Mouse (Mus musculus) cerebellum, adult (tissue): ENCODE data around the gene Gm20388.

Experiments
- ATAC-seq: cut with Nextera tagmentation; 2 replicates; pipeline ENCODE4 v1.9.2; 2017; ENCODE audit warnings: mild to moderate bottlenecking, moderate library complexity, mixed read lengths; ENCODE audit not compliant: insufficient number of reproducible peaks, low FRiP score, low TSS enrichment

Gm20388 gene

DNA sequence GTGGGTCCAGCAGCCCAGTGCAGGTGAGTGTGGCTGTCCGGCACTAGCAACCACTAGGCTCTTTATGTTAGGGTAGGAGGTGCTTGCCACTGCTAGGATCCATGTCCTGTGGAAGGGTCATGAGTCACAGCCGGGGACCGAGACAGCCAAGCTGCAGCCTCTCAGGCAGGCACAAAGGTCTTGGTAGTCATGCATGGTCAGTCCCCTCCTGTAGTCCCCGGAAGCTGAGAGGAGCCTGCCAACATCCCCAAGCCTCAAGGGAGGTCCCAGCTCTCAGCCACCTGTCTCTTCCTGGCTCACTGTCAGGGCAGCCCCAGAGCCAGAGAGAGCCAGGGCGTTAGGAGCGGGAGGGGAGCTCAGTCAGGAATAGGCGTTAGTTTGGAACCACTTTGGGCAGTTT is 836.6 kb downstream of the Gm20388 start:
- no peak for ATAC-seq

DNA sequence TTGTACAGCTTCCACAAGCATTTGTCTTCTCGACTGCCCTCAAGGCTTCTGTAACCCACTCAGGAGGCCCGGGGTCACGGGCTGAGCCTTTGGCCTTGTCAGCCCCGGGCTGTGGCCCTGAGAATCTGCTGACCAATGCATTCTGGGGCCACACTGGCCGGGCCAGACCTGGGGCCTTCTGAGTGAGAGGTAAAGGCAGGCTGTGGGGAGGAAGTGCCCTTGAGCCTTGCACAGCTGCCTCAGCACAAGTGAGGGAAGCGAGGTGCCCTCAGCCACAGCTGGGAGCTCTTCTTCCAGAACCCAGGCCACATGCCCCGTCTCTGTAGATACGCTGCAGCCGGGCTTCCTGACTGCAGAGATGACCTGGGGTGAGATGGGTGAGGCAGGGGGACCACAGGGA is 840.0 kb downstream of the Gm20388 start:
- no peak for ATAC-seq

DNA sequence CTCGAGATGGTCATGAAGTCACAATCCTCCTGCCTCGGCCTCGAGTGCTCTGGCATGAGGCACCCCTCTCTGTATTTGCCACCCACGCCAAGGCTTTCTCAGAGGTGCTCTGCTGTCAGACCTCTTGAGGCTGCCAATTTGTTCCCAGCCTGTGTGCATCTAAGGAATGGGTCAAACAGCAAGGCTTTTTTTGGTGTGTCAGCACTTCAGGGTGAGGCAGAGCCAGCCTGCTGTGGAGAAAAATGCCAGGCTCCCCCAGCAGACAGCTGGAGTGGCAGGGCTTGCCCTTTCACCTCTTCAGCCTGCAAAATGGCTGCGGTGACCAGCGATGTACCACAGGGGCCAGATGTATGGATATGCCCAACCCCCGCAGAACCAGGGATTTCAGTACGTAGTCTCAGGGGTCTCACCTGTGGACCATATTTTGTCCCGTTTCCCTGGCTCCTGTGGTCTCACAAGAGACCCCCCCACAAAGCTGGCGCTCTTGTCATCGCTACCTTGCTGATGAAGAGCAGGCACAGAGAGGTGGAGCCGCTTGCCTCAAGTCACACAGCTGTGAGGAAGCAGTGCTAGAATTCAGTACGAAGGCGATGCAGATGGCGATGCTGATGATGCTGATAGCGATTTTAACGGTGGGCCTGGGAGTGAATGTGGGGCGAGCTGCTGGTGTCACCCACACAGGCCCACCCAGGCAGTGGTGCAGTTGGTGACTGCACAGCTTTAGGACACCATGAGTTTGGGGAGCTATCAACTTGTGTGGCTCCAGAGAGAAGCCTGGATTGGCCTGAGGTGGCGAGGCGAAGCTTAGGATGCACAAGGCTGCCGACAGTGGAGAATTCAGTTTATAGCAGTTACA is 840.8 kb downstream of the Gm20388 start:
- no peak for ATAC-seq

DNA sequence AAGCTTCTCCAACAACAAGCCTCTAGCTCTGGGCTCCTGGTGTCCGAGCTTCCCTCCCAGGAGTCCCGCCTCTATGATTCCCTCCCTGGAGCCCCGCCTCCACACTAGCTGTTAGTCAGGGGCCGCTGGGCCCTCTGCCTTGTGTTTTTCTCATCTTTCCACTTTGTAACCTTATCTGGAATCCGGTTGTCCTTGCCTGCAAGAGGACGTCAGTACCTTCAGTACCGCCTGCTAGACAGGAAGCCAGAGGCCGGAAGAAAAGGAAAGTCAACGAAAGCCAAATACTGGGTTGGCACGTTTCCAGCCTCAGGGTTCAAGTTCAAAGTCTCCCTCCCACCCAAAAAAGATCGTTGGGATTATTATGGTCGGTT is 841.4 kb downstream of the Gm20388 start:
- ATAC-seq: no peak

DNA sequence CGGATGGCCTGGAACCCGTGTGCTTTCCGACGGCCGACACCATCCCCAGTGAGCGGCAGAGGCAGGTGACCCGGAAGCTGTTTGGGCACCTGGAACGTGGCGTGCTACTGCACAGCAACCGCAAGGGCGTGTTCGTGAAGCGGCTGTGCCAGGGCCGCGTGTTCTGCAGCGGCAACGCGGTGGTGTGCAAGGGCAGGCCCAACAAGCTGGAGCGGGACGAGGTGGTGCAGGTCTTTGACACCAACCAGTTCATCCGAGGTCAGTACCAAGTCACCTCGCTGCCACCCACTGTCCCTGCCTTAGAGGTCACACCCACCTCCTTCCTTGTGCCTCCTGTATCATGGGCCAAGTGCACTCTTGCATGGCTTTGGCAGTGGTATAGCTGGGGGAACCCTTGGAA is 842.8 kb downstream of the Gm20388 start:
- ATAC-seq: no peak

DNA sequence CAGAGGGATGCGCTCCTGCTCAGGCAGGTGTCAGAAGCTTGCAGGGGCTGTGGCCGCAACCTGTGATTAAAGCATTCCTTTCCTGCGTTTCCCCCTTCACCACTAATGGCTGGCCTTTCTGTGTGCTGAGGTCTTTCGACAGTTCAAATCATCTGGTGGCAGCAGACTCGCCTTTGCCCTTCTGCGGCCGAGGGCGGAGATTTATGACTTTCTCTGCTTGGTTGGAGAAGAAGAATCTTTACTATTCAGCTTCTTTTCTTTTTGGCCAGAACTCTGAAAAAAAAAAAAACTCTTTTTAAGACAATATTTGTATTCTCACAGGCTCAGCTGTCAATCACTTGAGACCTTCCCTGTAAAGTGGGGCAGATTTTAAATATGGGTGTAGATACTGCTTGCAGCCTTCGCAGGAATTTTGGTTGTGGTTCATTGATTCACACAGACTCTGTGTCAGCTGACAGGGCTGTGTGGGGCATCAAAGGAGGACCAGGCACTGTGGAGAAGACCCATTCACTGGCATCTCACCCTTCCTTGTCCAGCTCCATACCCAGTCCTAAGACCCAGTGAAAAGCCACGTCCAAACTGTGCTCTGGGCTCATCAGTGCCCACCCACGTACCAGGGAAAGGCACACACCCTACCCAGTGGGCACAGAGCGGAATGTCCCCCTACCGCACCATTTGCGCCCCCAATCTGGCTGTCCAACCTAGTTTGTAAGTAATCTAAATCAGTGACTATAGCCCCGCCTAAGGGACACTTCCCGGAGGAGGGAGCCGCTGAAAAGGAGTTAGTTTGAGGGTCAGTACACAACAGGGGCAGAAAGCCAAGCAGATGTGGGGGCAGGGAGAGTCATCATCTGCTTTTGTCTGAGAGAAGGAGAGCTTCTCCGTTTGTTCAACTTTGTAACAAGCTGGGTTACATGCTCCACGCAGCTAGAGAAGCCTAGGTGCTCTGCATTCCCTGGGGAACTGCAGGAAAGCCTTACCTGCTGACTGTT is 845.0 kb downstream of the Gm20388 start:
- ATAC-seq: no peak

DNA sequence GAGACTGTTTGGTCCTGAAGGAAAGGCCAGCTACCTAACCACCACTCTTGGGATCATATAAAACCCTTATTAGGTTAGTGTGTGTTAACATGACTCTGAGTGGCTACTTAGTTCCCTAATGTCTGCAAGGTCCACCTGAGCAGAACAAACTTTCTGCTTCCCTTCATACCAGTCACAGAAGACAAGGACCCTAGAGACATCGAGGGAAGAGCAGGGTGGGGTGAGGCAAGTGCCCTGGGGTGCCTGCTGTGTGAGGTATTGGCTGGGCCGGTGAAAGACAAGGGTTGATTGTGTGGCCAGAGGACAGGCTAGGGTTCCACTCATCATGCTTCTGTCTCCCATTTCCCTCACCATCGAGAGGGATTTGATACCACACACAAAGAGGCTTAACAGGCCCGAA is 847.4 kb downstream of the Gm20388 start:
- no peak for ATAC-seq

DNA sequence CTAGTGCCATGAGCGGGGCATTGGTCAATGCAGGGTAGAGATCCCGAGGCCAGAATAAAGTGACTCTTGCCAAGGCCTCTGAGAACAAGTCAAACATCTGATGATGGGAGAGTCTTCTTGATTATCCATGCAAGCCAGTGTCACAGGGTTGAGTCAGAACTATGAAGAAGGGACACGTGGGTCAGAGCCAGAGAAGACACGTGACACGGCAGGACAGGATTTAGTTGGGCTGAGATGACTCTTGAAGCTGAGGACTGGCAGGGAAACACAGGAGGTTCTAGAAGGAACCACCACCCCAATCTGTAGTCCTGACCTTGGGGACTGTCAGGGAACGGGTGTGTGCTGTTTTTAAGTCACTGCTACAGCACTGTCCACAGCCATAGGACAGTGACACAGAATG is 849.2 kb downstream of the Gm20388 start:
- ATAC-seq: no peak

DNA sequence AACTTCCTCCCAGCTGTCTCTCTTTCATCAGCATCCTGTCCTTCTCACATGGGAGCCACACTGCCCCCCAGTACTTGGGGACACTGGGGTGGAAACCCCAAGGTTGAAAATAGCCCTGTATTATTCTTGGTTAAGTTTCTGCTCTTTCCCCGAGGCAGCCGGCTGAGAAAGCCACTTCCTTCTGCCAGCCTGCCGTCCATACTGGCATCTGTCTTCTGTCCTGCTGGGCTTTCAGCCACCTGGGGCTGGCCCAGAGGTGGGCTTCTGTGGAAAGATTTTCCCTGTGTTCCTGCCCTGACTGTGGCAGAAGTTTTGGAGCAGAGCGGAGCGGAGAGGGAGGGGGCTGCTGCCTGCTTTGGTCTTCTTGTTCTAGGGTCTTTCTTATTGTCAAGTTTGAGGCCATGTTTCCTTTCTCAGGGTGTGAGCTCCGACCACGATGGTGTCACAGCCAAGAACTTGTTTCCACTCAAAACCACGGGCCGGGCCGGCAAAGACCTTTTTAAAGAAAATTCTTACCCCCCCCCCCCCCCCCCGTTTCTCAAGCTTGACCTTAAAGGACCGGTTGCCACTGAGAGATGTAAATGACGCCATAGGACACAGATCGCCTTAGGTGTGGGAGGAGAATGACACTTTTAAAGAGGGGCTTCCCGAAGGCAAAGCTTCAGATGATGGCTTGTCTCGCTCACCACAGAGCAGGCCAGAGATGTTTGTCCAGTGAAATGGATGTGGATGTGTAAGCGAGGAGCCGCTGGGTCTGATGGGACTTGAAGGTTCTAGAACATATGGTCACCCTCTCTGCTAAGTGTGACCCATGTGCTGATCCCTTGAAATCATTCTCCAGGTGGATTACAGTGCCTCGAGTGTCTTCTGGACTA is 849.9 kb downstream of the Gm20388 start:
- no peak for ATAC-seq

DNA sequence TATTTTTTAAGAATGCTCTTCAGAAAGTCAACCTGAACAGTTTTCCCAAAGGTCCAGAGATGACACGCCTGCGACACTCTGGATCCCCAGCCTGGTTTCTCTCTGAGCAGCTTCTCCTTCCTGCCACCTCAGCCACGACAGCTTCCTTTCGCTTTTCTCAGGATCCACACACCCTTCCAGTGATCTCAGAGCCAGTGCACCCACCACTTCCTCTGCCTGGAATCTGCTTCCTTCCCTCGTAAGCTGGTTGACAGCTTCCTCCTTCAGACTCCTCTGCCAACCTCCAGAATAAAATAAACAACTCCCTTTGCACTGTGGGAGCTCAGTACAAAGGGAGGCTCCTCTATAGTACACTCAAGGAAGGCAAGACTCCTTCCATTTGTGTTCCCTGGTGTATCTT is 852.6 kb downstream of the Gm20388 start:
- no peak for ATAC-seq

DNA sequence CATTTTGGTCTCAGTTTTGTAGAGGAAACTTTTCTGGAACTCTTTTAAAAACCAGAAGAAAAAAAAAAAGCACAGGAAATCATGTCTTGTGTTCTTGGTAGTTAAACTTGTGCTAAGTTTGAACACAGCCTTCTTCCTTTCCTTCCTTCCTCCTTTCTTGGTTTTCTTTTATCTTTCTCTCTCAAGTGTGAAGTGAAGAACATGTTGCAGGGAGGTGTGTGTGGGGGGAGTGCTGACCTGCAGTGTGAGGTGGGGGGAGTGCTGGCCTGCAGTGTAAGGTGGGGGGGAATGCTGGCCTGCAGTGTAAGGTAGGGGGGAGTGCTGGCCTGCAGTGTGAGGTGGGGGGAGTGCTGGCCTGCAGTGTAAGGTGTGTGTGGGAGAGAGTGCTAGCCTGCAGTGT is 854.0 kb downstream of the Gm20388 start:
- ATAC-seq: no peak

DNA sequence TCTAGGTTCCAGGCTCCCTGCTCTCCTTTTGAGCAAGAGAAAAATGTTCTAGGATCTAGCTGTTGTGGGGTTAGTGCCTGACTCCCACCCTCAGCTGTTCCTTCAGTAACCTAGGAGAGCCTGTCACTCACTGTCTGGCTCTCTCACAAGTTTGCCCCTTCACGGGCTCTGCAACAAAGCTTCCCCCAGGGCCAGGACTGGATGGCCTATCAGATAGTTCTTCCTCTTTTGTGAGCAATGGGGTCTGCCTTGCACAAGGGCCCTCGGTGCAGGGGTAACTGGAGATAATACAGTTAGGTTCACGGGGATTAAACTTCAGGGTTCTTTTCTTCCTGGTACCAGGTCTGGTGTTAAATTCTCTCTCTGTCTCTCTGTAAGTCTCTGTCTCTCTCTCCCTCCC is 856.0 kb downstream of the Gm20388 start:
- no peak for ATAC-seq

DNA sequence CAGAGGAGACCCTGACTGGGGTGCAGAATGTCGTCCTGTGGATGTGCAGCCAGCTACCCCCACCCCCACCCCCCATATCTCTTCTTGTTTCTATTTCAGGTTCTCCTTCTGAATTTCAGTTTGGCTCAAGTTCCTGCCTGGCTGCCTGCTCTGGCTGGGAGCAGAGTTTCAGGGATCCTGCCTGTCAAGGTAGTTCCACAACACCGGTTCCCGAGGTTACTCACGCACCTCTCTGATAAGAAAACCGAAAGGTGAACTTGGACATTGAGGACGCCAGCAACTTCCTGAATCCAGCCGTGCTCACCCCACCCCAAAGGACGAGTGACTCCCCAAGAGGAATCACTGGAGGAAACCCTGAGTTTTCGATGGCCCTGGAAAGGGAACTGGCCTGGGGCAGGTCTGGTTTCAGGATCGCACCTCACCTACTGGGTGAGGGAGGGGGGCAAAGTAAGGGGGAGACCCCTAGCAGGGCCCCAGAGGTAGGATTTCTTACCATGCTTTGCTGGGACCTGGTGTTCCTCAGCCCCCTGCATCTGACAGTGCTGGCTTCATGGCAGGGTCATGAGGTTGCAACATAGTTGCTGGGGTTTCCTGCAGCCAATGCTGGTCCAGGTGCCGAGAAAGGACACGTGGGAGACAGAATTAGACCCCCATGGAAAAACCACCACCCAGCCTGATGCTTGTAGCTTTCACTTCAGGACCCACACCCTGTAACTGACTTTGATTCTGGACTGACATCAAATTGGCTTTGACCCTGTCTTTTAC is 858.0 kb downstream of the Gm20388 start:
- no peak for ATAC-seq

DNA sequence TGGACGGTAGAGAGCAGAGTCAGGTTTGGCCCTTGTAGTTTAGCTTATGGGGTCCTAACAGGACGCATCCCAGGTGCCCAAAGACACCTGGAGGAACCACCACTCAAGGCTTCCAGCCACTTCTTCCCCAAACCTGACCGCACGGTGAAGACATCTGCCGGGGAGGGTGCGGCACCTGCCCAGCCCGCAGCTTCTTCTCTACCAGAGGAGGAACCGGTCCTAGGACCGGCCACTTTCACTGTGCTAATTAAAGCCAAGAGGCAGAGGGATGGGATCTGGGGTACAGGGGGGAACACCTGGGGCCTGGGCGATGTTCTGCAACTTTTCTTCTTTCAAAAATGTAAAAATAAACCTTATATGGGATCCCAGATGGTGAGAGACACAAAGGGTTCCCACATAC is 866.5 kb downstream of the Gm20388 start:
- no peak for ATAC-seq

DNA sequence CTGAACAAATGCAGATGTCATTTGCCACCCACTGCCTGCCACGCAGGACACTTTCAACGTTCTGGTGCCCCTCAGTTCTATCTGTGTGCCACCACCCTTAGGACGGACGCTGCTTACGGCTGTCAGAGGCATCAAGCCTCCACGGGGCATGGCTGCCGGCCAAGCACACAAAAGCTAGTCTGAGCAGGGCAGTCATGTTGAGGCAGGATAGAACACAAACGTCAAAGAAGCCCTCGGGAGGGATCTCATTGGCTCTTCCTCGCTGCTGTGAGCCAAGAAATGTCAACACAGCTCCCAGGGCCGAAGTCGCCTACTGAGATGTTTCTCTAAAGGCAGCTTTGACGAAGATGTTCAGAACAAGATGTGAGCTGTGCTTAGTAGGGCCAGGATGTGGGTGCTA is 867.1 kb downstream of the Gm20388 start:
- ATAC-seq: no peak

DNA sequence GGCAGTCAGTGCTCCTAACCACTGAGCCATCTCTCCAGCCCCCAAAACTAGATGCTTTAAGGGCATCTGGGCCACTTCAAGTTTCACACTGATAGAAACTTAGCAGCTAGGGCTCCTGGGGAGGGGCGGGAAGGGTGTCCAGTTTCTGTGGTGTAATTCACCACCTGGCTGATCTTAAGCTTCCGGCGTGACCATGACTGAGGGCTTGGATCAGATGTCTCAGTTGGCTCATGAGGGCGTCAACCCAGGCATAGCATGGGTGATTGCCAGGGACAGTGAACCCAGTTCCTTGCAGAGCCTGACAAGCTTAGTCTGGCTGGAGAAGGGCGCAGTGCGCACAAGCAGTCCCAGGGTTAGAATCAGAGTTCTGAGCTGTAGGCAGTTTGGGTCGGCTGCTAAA is 868.5 kb downstream of the Gm20388 start:
- no peak for ATAC-seq

DNA sequence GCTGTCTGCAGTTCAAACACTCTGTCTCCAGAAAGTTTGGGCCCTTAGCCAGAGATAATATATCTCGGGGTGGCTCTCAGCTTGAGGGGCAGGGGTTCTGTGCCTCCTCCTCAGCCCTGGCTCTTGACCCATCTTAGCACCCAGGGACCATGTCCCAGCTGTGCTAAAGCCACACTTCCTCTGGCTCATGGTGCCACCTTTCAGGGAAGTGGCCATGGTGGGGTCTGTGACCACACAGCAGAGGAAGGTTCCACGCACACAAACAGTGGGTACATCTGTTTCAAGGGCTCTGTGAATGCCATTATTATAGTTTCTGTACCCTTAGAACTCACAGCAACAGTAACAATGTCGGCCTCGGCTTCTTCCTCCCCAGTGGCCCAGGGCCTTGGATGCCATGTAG is 873.1 kb downstream of the Gm20388 start:
- no peak for ATAC-seq

DNA sequence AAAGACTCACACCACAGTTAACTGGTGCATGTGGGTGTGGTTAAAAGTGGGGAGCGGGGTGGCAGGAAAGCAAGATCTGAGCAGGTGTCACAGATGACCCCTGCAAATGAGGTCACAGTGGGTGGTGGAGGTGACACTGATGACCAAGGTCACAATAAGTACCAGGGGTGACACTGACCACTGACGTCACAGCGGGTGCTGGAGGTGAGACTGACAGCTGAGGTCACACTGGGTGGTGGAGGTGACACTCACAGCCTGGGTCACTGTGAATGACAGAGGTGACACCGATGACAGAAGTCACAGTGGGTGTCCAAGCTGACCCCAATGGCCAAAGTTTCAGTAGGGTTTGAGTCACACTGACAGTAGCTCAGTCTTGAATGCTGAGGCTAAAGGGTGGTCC is 876.1 kb downstream of the Gm20388 start:
- ATAC-seq: no peak

DNA sequence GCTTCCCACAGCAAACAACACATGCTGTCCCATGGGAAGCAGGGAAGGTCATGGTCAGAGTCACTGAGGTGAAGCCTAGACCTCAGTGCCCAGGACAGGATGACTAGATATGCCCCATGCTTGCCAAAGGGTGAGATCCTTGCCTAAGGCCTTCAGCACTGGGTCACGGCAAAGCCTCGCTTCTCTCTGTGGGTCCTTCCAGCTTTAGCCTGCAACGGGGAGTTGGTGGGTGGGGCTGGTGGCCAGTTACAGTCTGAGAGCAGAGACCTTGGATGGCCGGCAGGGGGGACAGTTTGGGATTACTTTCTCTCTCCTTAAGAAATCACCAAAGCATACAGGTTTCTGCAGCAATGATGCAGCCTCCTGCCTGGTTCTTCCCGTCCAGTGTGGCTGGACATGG is 877.0 kb downstream of the Gm20388 start:
- ATAC-seq: no peak

DNA sequence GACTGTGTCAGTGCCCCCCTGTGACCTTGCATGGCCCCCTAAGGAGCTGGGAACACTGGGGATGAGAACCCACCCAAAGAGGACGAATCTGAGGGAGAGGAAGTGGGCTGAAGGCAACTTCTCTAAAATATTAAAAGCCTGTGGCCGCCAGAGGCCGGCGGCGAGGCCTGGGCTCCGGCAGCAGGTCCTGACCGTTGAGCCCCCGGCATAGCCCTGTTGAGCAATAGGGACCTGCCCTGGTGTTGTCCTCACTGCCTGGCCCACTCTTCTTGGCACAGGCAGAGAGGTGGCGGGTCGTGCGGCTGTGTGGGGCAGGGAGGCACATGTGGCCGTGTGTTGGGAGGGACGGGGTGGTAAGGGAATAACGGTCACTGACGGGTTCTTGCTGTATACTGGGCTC is 882.1 kb downstream of the Gm20388 start:
- ATAC-seq: no peak
